ENCODE assay signal across 12 mouse cellular contexts in genomic region chr10:18845711-18846110, GRCm38 (mm10). TPM values are rescaled to one million over a fixed set of nuclear protein-coding genes. Genes with fewer than 3 reads are reported as not detected.
DNase-seq lines count a peak whose midpoint lies in the region; ATAC-seq and TF ChIP-seq lines count a peak whose summit lies in the region.
"Had no signal": no experiment of that assay in that cellular context is flagged by ENCODE, and none has a peak within 500 bp of the region (broad histone marks: within the 10 kb centered on the region; RNA-seq: fewer than 3 reads in every experiment).

No protein-coding gene starts in this region.

- H3K36me3 ChIP-seq in heart, embryonic 15.5 days = no peaks in the 10 kb centered on the region
- no peaks in the 10 kb centered on the region for H3K36me3 ChIP-seq in liver, embryonic 12.5 days
- no peaks in the 10 kb centered on the region for H3K36me3 ChIP-seq in stomach, embryonic 15.5 days

- no peaks in the 10 kb centered on the region for H3K4me1 ChIP-seq in lung, adult 2 months (ENCODE audit: control insufficient read depth, insufficient read depth, low read length)
- H3K4me1 ChIP-seq in heart, embryonic 15.5 days (replicated peaks) = peaks cover 22% of the 10 kb centered on the region
- H3K4me1 ChIP-seq in liver, embryonic 12.5 days = peaks cover 17% of the 10 kb centered on the region; the same call in 1 of the 2 replicates
- H3K4me1 ChIP-seq in stomach, embryonic 15.5 days = peaks cover 6% of the 10 kb centered on the region; the same call in 1 of the 2 replicates

- peak overlapping the region; percentile 80 for H3K9ac ChIP-seq in heart, embryonic 15.5 days
- H3K9ac ChIP-seq in liver, embryonic 12.5 days = no peak overlapping the region
- H3K9ac ChIP-seq in stomach, embryonic 15.5 days = no peak overlapping the region

- TF ChIP-seq CTCF in lung, adult 2 months (IDR thresholded peaks at IDR 0.05; ENCODE audit: insufficient read depth, low read length) = no peak

- TF ChIP-seq POLR2A in lung, adult 2 months (IDR thresholded peaks at IDR 0.05; ENCODE audit: borderline replicate concordance, extremely low read depth, low read depth, low read length) = no peak

- ATAC-seq in heart, embryonic 15.5 days (replicated peaks; ENCODE audit: insufficient number of reproducible peaks, insufficient read depth, low FRiP score, low read depth) = no peak
- no peak for ATAC-seq in liver, embryonic 12.5 days
- ATAC-seq in stomach, embryonic 15.5 days (ENCODE audit: insufficient read depth, low FRiP score, low read depth) = no peak

- no peak overlapping the region for H3K4me3 ChIP-seq in lung, adult 2 months (replicated peaks; ENCODE audit: extremely low read depth, low read depth, low read length)
- peak overlapping the region; percentile 74 for H3K4me3 ChIP-seq in heart, embryonic 15.5 days
- no peak overlapping the region for H3K4me3 ChIP-seq in liver, embryonic 12.5 days
- peak overlapping the region; percentile 49 for H3K4me3 ChIP-seq in stomach, embryonic 15.5 days (replicated peaks)

- H3K9me3 ChIP-seq in heart, embryonic 15.5 days (replicated peaks) = no peaks in the 10 kb centered on the region
- H3K9me3 ChIP-seq in liver, embryonic 12.5 days (replicated peaks) = no peaks in the 10 kb centered on the region
- no peaks in the 10 kb centered on the region for H3K9me3 ChIP-seq in stomach, embryonic 15.5 days

- DNase-seq in lung, adult 2 months = peak; percentile 21
- no peak for DNase-seq in lung, postnatal 14 days
- DNase-seq in left cerebral cortex, adult 18-20 months (ENCODE audit: low spot score in 2 of 2) = no peak
- no peak for DNase-seq in cerebellum, postnatal 14 days
- no peak for DNase-seq in cerebellum, adult 18-20 months
- DNase-seq: adrenal gland, postnatal 14 days had no signal

- H3K27ac ChIP-seq in heart, embryonic 15.5 days = peak overlapping the region; percentile 76
- no peak overlapping the region for H3K27ac ChIP-seq in liver, embryonic 12.5 days
- H3K27ac ChIP-seq in stomach, embryonic 15.5 days = peak overlapping the region; percentile 87

- WGBS in lung, adult 2 months = 35% methylated on average over 4 of the region's 4 CpGs
- WGBS in heart, embryonic 15.5 days = 18% methylated on average over 4 of the region's 4 CpGs
- WGBS in liver, embryonic 12.5 days (ENCODE audit: insufficient replicate concordance) = 25% methylated on average over 4 of the region's 4 CpGs
- 45% methylated on average over 4 of the region's 4 CpGs for WGBS in stomach, embryonic 15.5 days

- peak overlapping the region; percentile 81 for H3K4me2 ChIP-seq in heart, embryonic 15.5 days
- H3K4me2 ChIP-seq in liver, embryonic 12.5 days = peak overlapping the region; percentile 92
- H3K4me2 ChIP-seq in stomach, embryonic 15.5 days = peak overlapping the region; percentile 24

- H3K27me3 ChIP-seq in heart, embryonic 15.5 days = no peaks in the 10 kb centered on the region
- H3K27me3 ChIP-seq in liver, embryonic 12.5 days (replicated peaks) = peaks cover 32% of the 10 kb centered on the region
- H3K27me3 ChIP-seq in stomach, embryonic 15.5 days (replicated peaks) = peaks cover 11% of the 10 kb centered on the region; the same call in 1 of the 2 replicates

RNA-seq across cellular contexts. Expression of gene Perp, which starts 0.9 kb away (rescaled TPM):
- 37.3 and 154 TPM in 2 replicates for polyA plus RNA-seq in lung, adult 2 months (2012; rRNA removed)
- polyA plus RNA-seq in heart, embryonic 15.5 days (2015; fragmentation: Nextera tagmentation; extraction: Ambion mirVana) = 162 and 194 TPM in 2 replicates
- polyA plus RNA-seq in liver, embryonic 12.5 days (2016; fragmentation: Nextera tagmentation; extraction: Ambion mirVana) = 7.1 and 7.5 TPM in 2 replicates
- polyA plus RNA-seq in stomach, embryonic 15.5 days (2015; fragmentation: Nextera tagmentation; extraction: Ambion mirVana) = 184 and 297 TPM in 2 replicates
- 1 to 10 TPM; 3.5 to 4.2 TPM for total RNA-seq in left cerebral cortex, adult 18-20 months (2021)

RNA-seq across cellular contexts. Expression of gene Gm4922, which starts 59.1 kb away (rescaled TPM):
- not detected in 2 replicates for polyA plus RNA-seq in lung, adult 2 months (2012; rRNA removed)
- 0.08 TPM in 1 of 2 replicates, not detected in the other for polyA plus RNA-seq in heart, embryonic 15.5 days (2015; fragmentation: Nextera tagmentation; extraction: Ambion mirVana)
- polyA plus RNA-seq in liver, embryonic 12.5 days (2016; fragmentation: Nextera tagmentation; extraction: Ambion mirVana) = not detected in 2 replicates
- polyA plus RNA-seq in stomach, embryonic 15.5 days (2015; fragmentation: Nextera tagmentation; extraction: Ambion mirVana) = 0.13 and 0.34 TPM in 2 replicates
- not detected for total RNA-seq in left cerebral cortex, adult 18-20 months (2021)
- total RNA-seq: adrenal gland, postnatal 14 days; gastrocnemius, postnatal 14 days; midbrain, postnatal 0 days had no signal
- polyA plus RNA-seq: kidney, embryonic 14.5 days had no signal

Comparison
In these comparisons a context has a peak if more than half of its experiments do, and no peak if none do; other contexts are left out.
1. H3K4me3 ChIP-seq: peak in heart, embryonic 15.5 days (single experiment) and stomach, embryonic 15.5 days (single experiment); none in lung, adult 2 months (single experiment) and liver, embryonic 12.5 days (single experiment).
2. H3K4me2 ChIP-seq: peak in every context shown above with its lines; median percentile 92 in liver, embryonic 12.5 days; 81 in heart, embryonic 15.5 days; 24 in stomach, embryonic 15.5 days.